Mouse (Mus musculus): ENCODE data around the gene Clip1. TPM values are rescaled to one million over a fixed set of nuclear protein-coding genes. Genes with fewer than 3 reads are reported as not detected.

Gene Clip1
- total RNA-seq, 2 experiments from 2014 or later, result 136 to 137 TPM

- no peak for DNase-seq
These were observed 13.5 kb downstream of the Clip1 start for GRCm38 (mm10) chr5:123670800-123671472.

GRCm38 (mm10) chr5:123669991-123670799, 14.2 kb downstream of the Clip1 start:
- no peak for DNase-seq

- no peak for DNase-seq
These were observed 16.5 kb downstream of the Clip1 start for GRCm38 (mm10) chr5:123667915-123668314.

GRCm38 (mm10) chr5:123665956-123666355, 18.5 kb downstream of the Clip1 start:
- no peak for DNase-seq

- no peak for DNase-seq
These were observed 20.1 kb downstream of the Clip1 start for GRCm38 (mm10) chr5:123664329-123664728.

- DNase-seq, result no peak
These were observed 22.4 kb downstream of the Clip1 start for GRCm38 (mm10) chr5:123662059-123662458.

- DNase-seq, result no peak
These were observed 22.8 kb downstream of the Clip1 start for GRCm38 (mm10) chr5:123661602-123662001.

- no peak for DNase-seq
These were observed 26.8 kb downstream of the Clip1 start for GRCm38 (mm10) chr5:123657651-123658050.

GRCm38 (mm10) chr5:123654937-123655336, 29.5 kb downstream of the Clip1 start:
- DNase-seq, result no peak

GRCm38 (mm10) chr5:123653287-123653801, 31.1 kb downstream of the Clip1 start:
- no peak for DNase-seq

- no peak for DNase-seq
These were observed 33.6 kb downstream of the Clip1 start for GRCm38 (mm10) chr5:123650825-123651224.

- DNase-seq, result no peak
These were observed 42.0 kb downstream of the Clip1 start for GRCm38 (mm10) chr5:123642401-123642800.

- no peak for DNase-seq
These were observed 43.0 kb downstream of the Clip1 start for GRCm38 (mm10) chr5:123641259-123641900.

GRCm38 (mm10) chr5:123640181-123640580, 44.2 kb downstream of the Clip1 start:
- DNase-seq, result no peak

- DNase-seq, result no peak
These were observed 53.2 kb downstream of the Clip1 start for GRCm38 (mm10) chr5:123631210-123631609.

- DNase-seq, result peak in 1 of 2 experiments; percentile 40
These were observed 57.8 kb downstream of the Clip1 start for GRCm38 (mm10) chr5:123626631-123627030.

GRCm38 (mm10) chr5:123622421-123622820, 62.0 kb downstream of the Clip1 start:
- no peak for DNase-seq

- DNase-seq, result no peak
These were observed 65.9 kb downstream of the Clip1 start for GRCm38 (mm10) chr5:123618558-123618957.

GRCm38 (mm10) chr5:123614246-123614645, 70.2 kb downstream of the Clip1 start:
- DNase-seq, result no peak

GRCm38 (mm10) chr5:123609843-123610242, 74.6 kb downstream of the Clip1 start:
- peak; percentile 81 to 89 for DNase-seq

- DNase-seq, result no peak
These were observed 75.0 kb downstream of the Clip1 start for GRCm38 (mm10) chr5:123609416-123609815.

- no peak for DNase-seq
These were observed 77.2 kb downstream of the Clip1 start for GRCm38 (mm10) chr5:123607211-123607669.

- DNase-seq, result peak; percentile 45 to 48
These were observed 80.9 kb downstream of the Clip1 start for GRCm38 (mm10) chr5:123603496-123603895.
